Mouse (Mus musculus) urinary bladder, postnatal 4 days (tissue): Measurements from ENCODE around the gene Ep300.
"Not testable (repeated sequence)": the region's sequence is repeated elsewhere in the genome, so short reads cannot be mapped to it uniquely, and the experiment has no call there.

Experiments used
- DNase-seq, 2 experiments: peaks; one replicate each; pipeline ENCODE4 v3.0.0; 2021 to 2022; ENCODE audit warnings: low spot score in 2 of 2

Ep300 gene

GRCm38 (mm10) chr15:81700601-81701000 lies 115.5 kb downstream of the Ep300 start:
- DNase-seq, result no peak

GRCm38 (mm10) chr15:81701350-81701749 lies 116.2 kb downstream of the Ep300 start:
- DNase-seq, result not testable (repeated sequence)
